Mouse (Mus musculus) lung, postnatal 0 days (tissue): ENCODE measurements around the gene Cracr2a. TPM values are rescaled to one million over a fixed set of nuclear protein-coding genes. Genes with fewer than 3 reads are reported as not detected.

Source experiments
- ATAC-seq: fragments of 200-750 bp; cut with Nextera tagmentation; 2 replicates; pipeline ENCODE4 v1.8.0; 2017; ENCODE audit warnings: moderate library complexity
- DNase-seq: peaks from one replicate; pipeline ENCODE4 v3.0.0-alpha.2; 2016; ENCODE audit warnings: low spot score
- H3K27ac ChIP-seq: fragments of 300-500 bp; sonication (generic); 2 replicates; pipeline ENCODE4 v1.5.1; 2014; ENCODE audit warnings: antibody characterized with exemption, mild to moderate bottlenecking, low read length, mixed read lengths
- H3K27me3 ChIP-seq: fragments of 300-500 bp; sonication (generic); replicated peaks from 2 replicates; pipeline ENCODE4 v1.6.1; 2014; ENCODE audit warnings: low read length, mixed read lengths; ENCODE audit not compliant: insufficient read depth
- H3K36me3 ChIP-seq: fragments of 300-500 bp; sonication (generic); 2 replicates; pipeline ENCODE4 v1.6.1; 2014; ENCODE audit warnings: low read length, mixed read lengths; ENCODE audit not compliant: insufficient read depth
- H3K4me1 ChIP-seq: fragments of 300-500 bp; sonication (generic); 2 replicates; pipeline ENCODE4 v1.6.1; 2014; ENCODE audit warnings: antibody characterized with exemption, low read depth, low read length, mixed read lengths; ENCODE audit not compliant: insufficient read depth
- H3K4me2 ChIP-seq: fragments of 300-500 bp; sonication (generic); replicated peaks from 2 replicates; pipeline ENCODE4 v1.6.1; 2014; ENCODE audit warnings: low read depth, mild to moderate bottlenecking, low read length, moderate library complexity, mixed read lengths
- H3K4me3 ChIP-seq: fragments of 300-500 bp; sonication (generic); 2 replicates; pipeline ENCODE4 v1.5.1; 2014; ENCODE audit warnings: low read depth, low read length
- H3K9ac ChIP-seq: fragments of 300-500 bp; sonication (generic); replicated peaks from 2 replicates; pipeline ENCODE4 v1.6.1; 2014; ENCODE audit warnings: low read depth, mild to moderate bottlenecking
- H3K9me3 ChIP-seq: fragments of 300-500 bp; sonication (generic); 2 replicates; pipeline ENCODE4 v1.6.1; 2016; ENCODE audit warnings: low read length, mixed read lengths
- CTCF ChIP-seq: IDR thresholded peaks from 2 replicates; pipeline ENCODE4 v1.5.1; 2016; ENCODE audit warnings: antibody characterized with exemption, mild to moderate bottlenecking
- EP300 ChIP-seq: IDR thresholded peaks from 2 replicates; pipeline ENCODE4 v1.6.1; 2016; ENCODE audit warnings: antibody characterized with exemption, mild to moderate bottlenecking, control low read depth
- WGBS: fragments of 180-500 bp; shearing (Covaris S2); extraction: QIAGEN DNeasy Blood & Tissue Kit; methylation state at CpG from one replicate; pipeline ENCODE4 v1.1.7; 2014; 5-methylcytosine and 5-hydroxymethylcytosine counted together
- polyA plus RNA-seq: library from polyadenylated mRNA; unstranded; fragments of >200 nt; fragmentation: Nextera tagmentation; extraction: Ambion mirVana; gene quantifications from 2 replicates; pipeline ENCODE4 v1.2.1, GENCODE M21; 2015

The Cracr2a gene
- polyA plus RNA-seq, 1 experiment from 2014 or later = 5.4 TPM

DNA sequence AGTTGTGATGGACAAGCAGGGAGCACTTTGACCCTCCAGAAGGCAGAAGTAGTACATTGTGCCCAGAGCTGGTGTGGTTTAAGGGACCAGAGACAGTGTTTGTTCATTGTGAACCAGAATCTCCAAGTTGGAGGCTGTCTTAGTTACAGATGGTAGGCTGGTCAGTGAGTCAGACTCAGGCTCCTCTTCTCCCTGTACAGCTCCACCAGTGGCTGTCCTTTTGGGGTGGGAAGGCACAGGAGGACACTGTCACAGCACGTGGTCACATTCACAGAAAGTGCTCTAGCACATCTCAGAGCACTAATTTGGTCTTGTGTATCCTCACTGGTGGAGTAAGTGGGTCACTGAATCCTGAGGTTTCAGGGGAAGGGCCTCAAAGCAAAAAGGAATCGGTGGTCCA is 68.1 kb downstream of the Cracr2a start:
- 83% methylated on average over 2 of the region's 2 CpGs for WGBS
- Histone ChIP-seq H3K27me3 (no peaks in the 10 kb centered on the region), H3K36me3 (no peaks in the 10 kb centered on the region), H3K27ac (no peak overlapping the region), H3K9ac (no peak overlapping the region), H3K4me2 (no peak overlapping the region), H3K4me1 (no peaks in the 10 kb centered on the region), H3K9me3 (no peaks in the 10 kb centered on the region), H3K4me3 (no peak overlapping the region)
- DNase-seq (no peak), ATAC-seq (no peak)
- TF ChIP-seq CTCF = no peak
- no peak for TF ChIP-seq EP300

DNA sequence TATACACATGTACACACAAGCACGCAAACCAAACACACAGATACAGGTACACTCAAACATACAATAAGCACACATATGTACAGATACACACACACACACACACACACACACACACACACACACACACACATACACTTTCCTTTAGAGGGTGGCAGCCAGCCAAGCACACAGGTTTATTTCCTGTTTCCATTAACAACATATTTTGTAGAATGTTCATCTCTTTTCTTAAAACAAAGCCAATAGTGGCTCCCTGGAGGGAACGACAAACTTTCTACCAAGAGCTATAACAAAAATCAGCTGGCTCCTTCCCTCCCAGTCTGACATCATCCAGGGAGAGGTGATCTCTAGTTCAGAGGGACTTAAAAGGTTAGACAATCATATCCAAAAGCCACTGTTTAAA is 73.7 kb downstream of the Cracr2a start:
- no peaks in the 10 kb centered on the region for H3K36me3 ChIP-seq
- no peak overlapping the region for H3K4me2 ChIP-seq
- H3K27me3 ChIP-seq = no peaks in the 10 kb centered on the region
- WGBS = 63% methylated on average over 2 of the region's 2 CpGs
- TF ChIP-seq CTCF (no peak), EP300 (no peak)
- no peaks in the 10 kb centered on the region for H3K4me1 ChIP-seq
- DNase-seq (no peak), ATAC-seq (no peak)
- no peak overlapping the region for H3K27ac ChIP-seq
- no peak overlapping the region for H3K4me3 ChIP-seq
- H3K9ac ChIP-seq = no peak overlapping the region
- H3K9me3 ChIP-seq = no peaks in the 10 kb centered on the region

DNA sequence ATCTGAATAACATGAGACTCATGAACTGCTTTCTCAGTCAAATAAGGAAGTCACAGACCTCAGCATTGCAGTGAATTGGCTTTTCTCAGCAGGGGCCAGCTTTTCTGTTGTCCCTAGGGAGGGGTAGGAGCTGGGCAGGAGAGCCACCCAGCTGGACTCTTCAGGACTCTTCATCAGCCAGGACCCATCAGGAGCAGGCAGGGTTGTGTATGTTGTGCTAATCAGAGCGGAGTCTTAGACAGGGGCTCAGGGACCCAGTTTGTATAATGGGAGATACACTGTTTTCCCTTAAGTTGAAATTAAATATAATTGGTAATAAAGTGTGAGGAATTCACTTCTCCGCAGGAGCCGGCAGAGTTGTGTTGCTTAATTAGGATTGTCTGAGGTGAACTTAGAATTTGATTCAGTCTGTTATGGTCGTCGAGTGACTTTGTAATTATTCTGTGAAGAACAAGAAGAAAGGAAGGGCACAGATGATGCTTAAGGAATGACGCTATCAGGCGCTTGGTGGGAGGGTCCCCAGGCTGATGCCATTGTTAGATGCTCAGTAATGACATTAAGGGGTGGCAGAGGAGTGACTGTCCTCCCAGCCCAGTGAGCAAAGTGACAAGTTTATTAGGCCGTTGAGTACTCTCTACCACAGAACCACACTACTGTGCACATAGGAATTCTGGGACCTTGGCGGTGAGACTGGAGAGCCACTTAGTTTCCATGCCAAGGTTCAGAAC is 74.5 kb downstream of the Cracr2a start:
- 73% methylated on average over 9 of the region's 9 CpGs for WGBS
- H3K36me3 ChIP-seq = no peaks in the 10 kb centered on the region
- H3K27ac ChIP-seq = no peak overlapping the region

DNA sequence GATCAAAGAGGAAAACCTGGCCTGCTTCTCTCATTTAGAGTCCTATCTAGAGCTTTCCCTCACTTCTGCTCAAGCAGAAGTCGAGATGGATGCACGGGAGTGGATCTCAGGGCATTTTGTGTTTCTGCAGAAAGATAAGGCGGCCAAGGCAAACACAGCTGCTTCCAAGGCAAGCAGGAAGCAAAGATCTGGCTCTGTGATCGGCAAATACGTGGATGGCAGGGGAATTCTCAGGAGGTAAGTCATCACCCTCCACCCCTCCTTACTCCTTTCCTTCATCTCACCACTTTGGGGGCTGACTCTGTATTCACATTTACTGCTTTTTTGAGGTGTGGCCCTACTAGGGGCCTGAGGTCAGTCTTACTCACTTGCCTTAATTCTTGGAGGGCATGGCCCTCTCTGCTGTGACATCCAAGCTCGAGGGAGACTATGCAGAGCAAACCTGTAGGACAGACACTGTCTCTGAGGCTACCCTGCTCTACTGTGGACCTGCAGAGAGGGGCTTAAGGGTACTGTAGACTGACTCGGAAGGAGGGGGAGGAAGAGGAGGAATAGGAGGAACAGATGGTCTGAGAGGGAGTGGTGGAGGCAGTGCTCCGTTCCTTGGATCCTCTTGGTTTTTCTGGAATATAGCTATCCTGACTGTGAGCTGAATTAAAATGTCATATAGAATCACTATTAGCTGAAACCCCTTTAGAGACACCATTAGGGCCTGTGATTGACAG is 80.1 kb downstream of the Cracr2a start:
- Histone ChIP-seq H3K4me1 (no peaks in the 10 kb centered on the region), H3K9me3 (no peaks in the 10 kb centered on the region), H3K9ac (no peak overlapping the region), H3K4me3 (no peak overlapping the region), H3K4me2 (no peak overlapping the region), H3K27ac (no peak overlapping the region), H3K36me3 (no peaks in the 10 kb centered on the region), H3K27me3 (no peaks in the 10 kb centered on the region)
- TF ChIP-seq EP300 (no peak), CTCF (no peak)
- peak; percentile 14 for DNase-seq
- ATAC-seq = no peak
- WGBS = 33% methylated on average over 8 of the region's 8 CpGs

More for the DNA sequence above, 74.5 kb downstream of the Cracr2a start:
- H3K4me1 ChIP-seq = no peaks in the 10 kb centered on the region
- TF ChIP-seq CTCF (no peak), EP300 (no peak)
- peak; percentile 13 for DNase-seq
- H3K9ac ChIP-seq = no peak overlapping the region
- ATAC-seq = no peak
- H3K4me2 ChIP-seq = no peak overlapping the region
- H3K4me3 ChIP-seq = no peak overlapping the region
- no peaks in the 10 kb centered on the region for H3K27me3 ChIP-seq
- H3K9me3 ChIP-seq = no peaks in the 10 kb centered on the region

DNA sequence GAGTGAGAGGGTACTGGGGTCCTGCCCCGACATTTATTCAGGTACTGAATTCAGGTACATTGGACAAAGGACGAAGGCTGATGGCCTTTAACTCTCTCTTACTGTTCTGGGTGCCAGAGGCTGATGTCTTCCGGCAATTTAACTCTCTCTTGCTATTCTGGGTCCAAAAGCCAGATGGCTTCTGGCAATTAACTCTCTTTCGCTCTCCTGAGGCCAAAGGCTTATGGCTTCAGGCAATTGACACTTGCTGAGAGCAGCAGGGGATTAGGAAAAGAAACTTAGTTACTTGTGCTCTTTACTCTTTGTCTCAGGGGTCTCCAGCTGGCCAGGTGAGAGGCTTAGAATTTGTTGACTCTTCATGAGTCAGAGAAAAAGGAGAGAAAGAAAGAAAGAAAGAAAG is 94.8 kb downstream of the Cracr2a start:
- TF ChIP-seq EP300 (no peak), CTCF (no peak)
- DNase-seq (no peak), ATAC-seq (no peak)
- Histone ChIP-seq H3K36me3 (no peaks in the 10 kb centered on the region), H3K27ac (no peak overlapping the region), H3K4me1 (no peaks in the 10 kb centered on the region), H3K4me2 (no peak overlapping the region), H3K4me3 (no peak overlapping the region), H3K9me3 (no peaks in the 10 kb centered on the region), H3K27me3 (no peaks in the 10 kb centered on the region), H3K9ac (no peak overlapping the region)
- WGBS = 61% methylated on average over 4 of the region's 4 CpGs

DNA sequence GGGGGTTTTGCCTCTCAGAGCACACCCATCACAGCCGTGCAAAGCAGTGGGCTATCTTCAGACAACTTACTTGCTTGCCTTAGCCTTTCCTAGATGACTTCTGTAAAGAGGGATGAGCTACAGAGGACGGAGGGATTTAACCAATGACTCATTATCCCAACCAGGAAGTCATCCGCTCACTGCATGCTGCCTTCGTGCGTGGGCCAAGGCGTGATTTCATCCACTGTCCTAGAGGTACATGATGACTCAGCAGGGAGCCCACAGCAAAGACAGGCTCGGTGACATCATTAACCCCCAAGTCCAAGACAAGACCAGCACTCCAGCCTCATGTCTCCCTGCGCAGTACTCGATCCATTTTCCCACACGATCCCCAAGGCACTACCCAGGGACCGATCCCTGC is 96.0 kb downstream of the Cracr2a start:
- TF ChIP-seq CTCF = no peak
- Histone ChIP-seq H3K27ac (no peak overlapping the region), H3K9ac (no peak overlapping the region), H3K4me2 (no peak overlapping the region), H3K4me3 (no peak overlapping the region), H3K9me3 (no peaks in the 10 kb centered on the region), H3K27me3 (no peaks in the 10 kb centered on the region), H3K4me1 (no peaks in the 10 kb centered on the region), H3K36me3 (no peaks in the 10 kb centered on the region)
- DNase-seq (no peak), ATAC-seq (no peak)
- WGBS = 89% methylated on average over 11 of the region's 11 CpGs
